ENCODE assay signal across 25 mouse cellular contexts in genomic region chr3:144356948-144357295, GRCm38 (mm10).
"Had no signal": no experiment of that assay in that cellular context is flagged by ENCODE, and none has a peak within 500 bp of the region (broad histone marks: within the 10 kb centered on the region; RNA-seq: fewer than 3 reads in every experiment).

No protein-coding gene starts in this region.

- H3K9ac ChIP-seq: heart, embryonic 12.5 days; hindbrain, embryonic 12.5 days; hindbrain, embryonic 14.5 days; intestine, embryonic 15.5 days; limb, embryonic 12.5 days had no signal

- H3K4me3 ChIP-seq: gastrocnemius, adult 2 months; heart, embryonic 10.5 days; heart, embryonic 12.5 days; hindbrain, embryonic 10.5 days; hindbrain, embryonic 12.5 days; intestine, embryonic 15.5 days; layer of hippocampus, adult 2 months; left cerebral cortex, adult 2 months; limb, embryonic 10.5 days; limb, embryonic 12.5 days had no signal

- H3K36me3 ChIP-seq: heart, embryonic 10.5 days; heart, embryonic 12.5 days; hindbrain, embryonic 10.5 days; hindbrain, embryonic 12.5 days; intestine, embryonic 15.5 days; limb, embryonic 10.5 days; limb, embryonic 12.5 days had no signal

- ATAC-seq: hindbrain, embryonic 16.5 days; inflammation-experienced regulatory T-cells, adult 6 months; intestine, embryonic 15.5 days; intestine, postnatal 0 days had no signal

- DNase-seq: gastrocnemius, adult 2 months; gastrocnemius, postnatal 10 days; gastrocnemius, postnatal 25 days; heart, adult 18-20 months; heart, postnatal 10 days; heart, postnatal 4 days; kidney, adult 18-20 months; kidney, adult 8-10 months; kidney, postnatal 10 days; kidney, postnatal 25 days; kidney, postnatal 4 days; liver had no signal

- H3K27me3 ChIP-seq: heart, embryonic 12.5 days; hindbrain, embryonic 12.5 days; intestine, embryonic 15.5 days; limb, embryonic 12.5 days had no signal

- H3K27ac ChIP-seq: gastrocnemius, adult 2 months; heart, embryonic 10.5 days; hindbrain, embryonic 10.5 days; hindbrain, embryonic 12.5 days; hindbrain, embryonic 14.5 days; intestine, embryonic 15.5 days; layer of hippocampus, adult 2 months; left cerebral cortex, adult 2 months; limb, embryonic 10.5 days; limb, embryonic 12.5 days had no signal

- H3K9me3 ChIP-seq: heart, embryonic 12.5 days; hindbrain, embryonic 10.5 days; hindbrain, embryonic 12.5 days; intestine, embryonic 15.5 days; limb, embryonic 10.5 days had no signal

- H3K4me2 ChIP-seq: heart, embryonic 12.5 days; hindbrain, embryonic 12.5 days; hindbrain, embryonic 14.5 days; intestine, embryonic 15.5 days; limb, embryonic 12.5 days had no signal

- H3K4me1 ChIP-seq: heart, embryonic 12.5 days; hindbrain, embryonic 10.5 days; intestine, embryonic 15.5 days had no signal
